10 mouse cellular contexts compared by ENCODE assay signal in the genomic region with DNA sequence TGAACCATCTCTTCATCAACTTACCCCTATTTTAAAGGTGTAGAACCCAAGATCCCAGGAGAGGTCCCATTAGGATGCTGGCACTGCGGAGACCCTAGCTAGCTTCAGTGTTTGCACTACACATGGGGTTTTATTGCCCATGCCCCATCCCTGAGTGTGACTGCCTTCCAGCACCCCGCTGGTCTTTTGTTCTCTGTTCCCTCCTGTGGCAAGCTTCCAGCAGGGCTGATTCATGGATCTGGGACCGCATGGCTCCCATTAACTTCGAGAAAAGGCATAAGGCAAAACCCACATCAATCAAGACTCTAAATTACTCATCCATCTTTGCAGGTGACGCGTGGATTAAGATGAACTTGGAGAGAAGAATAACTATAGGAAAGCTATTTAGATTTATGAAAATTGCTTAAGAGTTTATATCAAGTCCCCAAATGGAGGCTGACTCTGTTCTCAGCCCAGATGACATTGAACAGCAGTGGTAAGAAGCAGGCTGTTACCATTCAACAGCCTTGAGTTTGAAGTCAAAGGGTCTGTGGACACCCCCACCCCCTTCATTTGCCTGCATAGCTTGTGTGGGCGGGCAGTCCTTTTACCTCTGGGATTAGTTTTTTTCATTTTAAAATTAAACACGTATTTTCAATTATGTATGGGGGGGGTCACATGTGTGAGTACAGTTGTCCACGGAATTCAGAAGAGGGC.
A peak's percentile ranks its signal among the peaks of the same experiment; 100 is the strongest.
DNase-seq lines count a peak whose midpoint lies in the region; ATAC-seq lines count a peak whose summit lies in the region.
"Had no signal": no experiment of that assay in that cellular context is flagged by ENCODE, and none has a peak within 500 bp of the region (broad histone marks: within the 10 kb centered on the region; RNA-seq: fewer than 3 reads in every experiment).

No protein-coding gene starts in this region.

- H3K9ac ChIP-seq in kidney, embryonic 14.5 days (ENCODE audit: low read depth, low read length), result no peak overlapping the region
- no peak overlapping the region for H3K9ac ChIP-seq in intestine, embryonic 15.5 days

- peak; percentile 35 for DNase-seq in adrenal gland, adult 2 months
- no peak for DNase-seq in adrenal gland, adult 18-20 months (ENCODE audit: low spot score in 2 of 2)
- peak; percentile 17 for DNase-seq in kidney, postnatal 10 days
- peak; percentile 44 for DNase-seq in adrenal gland, postnatal 25 days
- peak; percentile 26 for DNase-seq in layer of hippocampus, postnatal 36 days
- DNase-seq in gastrocnemius, adult 8-10 months (ENCODE audit: low spot score in 2 of 2), result no peak
- DNase-seq: gastrocnemius, postnatal 14 days had no signal

- no peaks in the 10 kb centered on the region for H3K36me3 ChIP-seq in kidney, embryonic 14.5 days (ENCODE audit: control insufficient read depth, insufficient read depth, low read length)
- no peaks in the 10 kb centered on the region for H3K36me3 ChIP-seq in intestine, embryonic 15.5 days

- no peaks in the 10 kb centered on the region for H3K4me1 ChIP-seq in kidney, embryonic 14.5 days (ENCODE audit: control insufficient read depth, insufficient read depth, low read length)
- no peaks in the 10 kb centered on the region for H3K4me1 ChIP-seq in intestine, embryonic 15.5 days (replicated peaks)

- WGBS in kidney, embryonic 14.5 days, result 45% methylated on average over 9 of the region's 9 CpGs
- WGBS in intestine, embryonic 15.5 days, result 44% methylated on average over 9 of the region's 9 CpGs

- H3K9me3 ChIP-seq in kidney, embryonic 14.5 days (ENCODE audit: control insufficient read depth, low read length), result no peaks in the 10 kb centered on the region
- H3K9me3 ChIP-seq in intestine, embryonic 15.5 days, result no peaks in the 10 kb centered on the region

- no peaks in the 10 kb centered on the region for H3K27me3 ChIP-seq in kidney, embryonic 14.5 days (ENCODE audit: control insufficient read depth, insufficient read depth, low read length)
- no peaks in the 10 kb centered on the region for H3K27me3 ChIP-seq in intestine, embryonic 15.5 days (replicated peaks)

- ATAC-seq in kidney, embryonic 14.5 days (ENCODE audit: low FRiP score, low TSS enrichment), result no peak
- no peak for ATAC-seq in intestine, embryonic 15.5 days
- ATAC-seq: inflammation-experienced regulatory T-cells, adult 6 months had no signal

- H3K4me2 ChIP-seq in kidney, embryonic 14.5 days (replicated peaks; ENCODE audit: low read depth, low read length), result no peak overlapping the region
- no peak overlapping the region for H3K4me2 ChIP-seq in intestine, embryonic 15.5 days (replicated peaks)

- H3K27ac ChIP-seq in kidney, embryonic 14.5 days (ENCODE audit: low read depth, low read length), result no peak overlapping the region
- no peak overlapping the region for H3K27ac ChIP-seq in intestine, embryonic 15.5 days

- no peak overlapping the region for H3K4me3 ChIP-seq in kidney, embryonic 14.5 days (ENCODE audit: low read length)
- H3K4me3 ChIP-seq in intestine, embryonic 15.5 days (replicated peaks), result no peak overlapping the region

Comparison
In these comparisons a context has a peak if more than half of its experiments do, and no peak if none do; other contexts are left out.
1. DNase-seq: peak in adrenal gland, adult 2 months (single experiment), kidney, postnatal 10 days (single experiment), adrenal gland, postnatal 25 days (single experiment) and layer of hippocampus, postnatal 36 days (2 of 2); none in adrenal gland, adult 18-20 months (0 of 2) and gastrocnemius, adult 8-10 months (0 of 2).